Mouse (Mus musculus) midbrain, embryonic 10.5 days (tissue): ENCODE results near the gene Cacnb4. TPM values are rescaled to one million over a fixed set of nuclear protein-coding genes. Genes with fewer than 3 reads are reported as not detected.

ENCODE experiments used
- DNase-seq: peaks from one replicate; pipeline ENCODE4 v3.0.0-alpha.2; 2017; ENCODE audit warnings: low spot score
- H3K27ac ChIP-seq: fragments of 300-500 bp; sonication (generic); replicated peaks from 2 replicates; pipeline ENCODE4 v1.5.1; 2016; ENCODE audit warnings: mild to moderate bottlenecking
- H3K27me3 ChIP-seq: fragments of 300-500 bp; sonication (generic); 2 replicates; pipeline ENCODE4 v1.6.1; 2016; ENCODE audit warnings: low read depth, mild to moderate bottlenecking; ENCODE audit not compliant: poor library complexity, severe bottlenecking
- H3K36me3 ChIP-seq: fragments of 300-500 bp; sonication (generic); 2 replicates; pipeline ENCODE4 v1.6.1; 2016; ENCODE audit warnings: mild to moderate bottlenecking, moderate library complexity
- H3K4me1 ChIP-seq: fragments of 300-500 bp; sonication (generic); 2 replicates; pipeline ENCODE4 v1.6.1; 2016
- H3K4me3 ChIP-seq: fragments of 300-500 bp; sonication (generic); 2 replicates; pipeline ENCODE4 v1.5.1; 2016; ENCODE audit warnings: mild to moderate bottlenecking, moderate library complexity
- H3K9me3 ChIP-seq: fragments of 300-500 bp; sonication (generic); replicated peaks from 2 replicates; pipeline ENCODE4 v1.6.1; 2016; ENCODE audit warnings: mild to moderate bottlenecking
- WGBS: fragments of 180-500 bp; shearing (Covaris S2); methylation state at CpG from one replicate; pipeline ENCODE4 v1.1.7; 2016; 5-methylcytosine and 5-hydroxymethylcytosine counted together
- polyA plus RNA-seq: library from polyadenylated mRNA; unstranded; fragments of >200 nt; fragmentation: Nextera tagmentation; extraction: Ambion mirVana; gene quantifications from 2 replicates; pipeline ENCODE4 v1.2.1, GENCODE M21; 2016

Cacnb4 gene
- polyA plus RNA-seq, 1 experiment from 2014 or later, result 1.0 TPM

DNA sequence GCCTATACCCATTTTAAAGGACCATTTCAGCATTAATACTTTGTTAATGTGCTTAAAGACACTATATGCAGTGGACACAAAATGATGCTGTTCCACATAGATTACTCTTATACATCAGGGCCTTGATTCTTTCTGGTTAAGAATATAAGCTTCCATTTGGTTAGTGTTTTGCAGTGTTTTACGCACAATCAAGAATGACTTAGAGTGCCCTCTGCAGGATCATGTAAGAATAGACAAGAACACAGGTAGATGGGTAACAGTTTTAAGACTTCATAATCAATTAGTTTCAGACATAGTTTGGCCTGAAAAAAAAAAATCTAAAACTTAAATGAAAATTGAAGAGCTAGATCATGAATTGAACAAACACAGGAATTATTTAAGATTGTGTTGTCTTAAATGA is 270.2 kb downstream of the Cacnb4 start:
- no peak overlapping the region for H3K4me3 ChIP-seq
- H3K36me3 ChIP-seq, result peaks cover 96% of the 10 kb centered on the region
- no peak overlapping the region for H3K27ac ChIP-seq
- no peaks in the 10 kb centered on the region for H3K27me3 ChIP-seq
- no peaks in the 10 kb centered on the region for H3K4me1 ChIP-seq
- peaks cover 27% of the 10 kb centered on the region for H3K9me3 ChIP-seq
- 96% methylated on average over 1 of the region's 1 CpGs for WGBS
- no peak for DNase-seq

DNA sequence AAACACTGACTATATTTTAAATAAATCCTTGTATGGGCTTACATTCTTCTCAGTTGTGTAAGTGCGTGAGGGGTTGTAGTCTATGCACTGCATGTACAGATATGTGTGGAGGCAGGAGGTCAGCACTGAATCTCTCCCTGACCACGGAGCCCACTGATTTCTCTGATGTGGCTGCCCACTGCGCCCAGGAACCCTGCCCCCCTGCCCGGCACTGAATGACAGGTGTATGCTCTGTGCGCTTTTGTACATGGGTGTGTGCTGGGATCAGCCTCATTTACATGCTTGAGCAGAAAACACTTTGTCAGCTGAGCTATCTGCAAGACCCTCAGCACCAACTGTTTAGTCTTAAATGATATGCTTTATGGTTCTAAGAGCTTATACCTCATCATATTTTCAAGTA is 271.4 kb downstream of the Cacnb4 start:
- 95% methylated on average over 5 of the region's 5 CpGs for WGBS
- no peak for DNase-seq
- peaks cover 93% of the 10 kb centered on the region for H3K36me3 ChIP-seq

DNA sequence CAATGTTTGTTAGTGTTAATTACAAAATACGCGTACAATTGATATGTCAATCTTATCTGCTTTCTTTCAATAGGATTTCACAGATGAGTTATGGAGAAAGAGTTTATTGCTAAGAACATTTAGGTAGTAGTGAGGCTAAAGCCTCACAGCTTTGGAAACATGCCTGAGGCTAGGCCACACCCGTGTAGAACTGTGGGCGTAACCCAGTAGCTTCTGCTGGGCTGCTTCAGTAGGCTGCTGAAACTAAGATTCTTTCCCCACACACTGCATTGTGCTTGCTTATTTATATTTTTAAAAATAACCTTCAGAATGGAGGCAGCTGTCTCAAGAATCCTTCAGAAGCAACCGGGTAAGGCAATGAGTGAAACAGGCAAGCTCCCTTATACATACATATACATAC is 282.1 kb downstream of the Cacnb4 start:
- Histone ChIP-seq H3K4me3 (no peak overlapping the region), H3K4me1 (no peaks in the 10 kb centered on the region), H3K9me3 (no peaks in the 10 kb centered on the region), H3K27me3 (no peaks in the 10 kb centered on the region), H3K36me3 (peaks cover 6% of the 10 kb centered on the region), H3K27ac (no peak overlapping the region)
- WGBS, result 88% methylated on average over 5 of the region's 5 CpGs
- no peak for DNase-seq

More for the DNA sequence above, 271.4 kb downstream of the Cacnb4 start:
- Histone ChIP-seq H3K4me3 (no peak overlapping the region), H3K27me3 (no peaks in the 10 kb centered on the region), H3K27ac (no peak overlapping the region), H3K4me1 (no peaks in the 10 kb centered on the region), H3K9me3 (peaks cover 15% of the 10 kb centered on the region)

DNA sequence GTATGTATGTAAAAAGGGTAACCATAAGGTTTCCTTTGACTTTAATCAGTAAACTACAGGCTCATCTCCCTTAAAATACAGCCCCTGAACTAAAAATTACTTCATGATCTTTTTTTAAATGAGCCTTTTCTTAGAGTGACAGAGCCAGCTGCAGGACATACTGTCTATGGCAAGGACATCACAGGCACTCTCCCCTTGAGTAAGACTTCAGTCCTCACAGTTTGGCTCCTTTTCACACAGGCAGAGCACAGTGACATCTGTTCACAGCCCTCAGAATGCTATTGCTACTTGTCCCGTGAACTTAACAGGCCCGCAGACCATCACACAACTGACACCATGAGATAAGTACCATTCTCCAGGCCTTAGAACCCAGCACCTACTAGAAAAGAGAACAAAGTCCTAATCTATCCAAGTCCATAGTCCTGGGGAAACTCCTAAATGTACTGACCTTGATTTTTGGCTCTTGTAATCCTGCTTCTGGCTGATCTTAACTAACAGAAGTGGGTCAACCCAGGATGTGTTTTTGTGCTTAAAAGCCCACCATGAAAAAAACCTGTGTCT is 286.1 kb downstream of the Cacnb4 start:
- Histone ChIP-seq H3K4me3 (no peak overlapping the region), H3K4me1 (no peaks in the 10 kb centered on the region), H3K36me3 (no peaks in the 10 kb centered on the region), H3K9me3 (no peaks in the 10 kb centered on the region), H3K27me3 (no peaks in the 10 kb centered on the region), H3K27ac (no peak overlapping the region)
- 86% methylated on average over 2 of the region's 2 CpGs for WGBS
- no peak for DNase-seq

DNA sequence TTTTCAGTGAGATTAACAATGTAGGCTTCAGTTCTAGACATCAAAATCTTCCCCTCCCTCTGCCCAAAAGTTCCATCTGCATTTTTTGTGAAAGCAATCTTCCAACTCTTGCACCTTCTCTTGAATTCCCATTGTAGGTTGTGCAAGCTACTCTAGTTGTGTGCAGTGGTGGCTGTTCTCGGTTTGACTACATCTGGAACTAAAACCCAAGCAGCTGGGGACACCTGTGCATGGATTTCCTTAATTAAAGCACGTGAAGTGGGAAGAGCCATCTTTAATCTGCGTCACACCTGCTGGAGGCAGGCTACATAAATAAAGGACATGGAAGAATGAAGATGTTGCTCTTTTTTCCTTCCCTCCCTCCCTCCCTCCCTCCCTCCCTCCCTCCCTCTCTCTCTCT is 286.7 kb downstream of the Cacnb4 start:
- no peaks in the 10 kb centered on the region for H3K36me3 ChIP-seq
- H3K4me3 ChIP-seq, result no peak overlapping the region
- no peaks in the 10 kb centered on the region for H3K27me3 ChIP-seq
- H3K4me1 ChIP-seq, result no peaks in the 10 kb centered on the region
- H3K27ac ChIP-seq, result no peak overlapping the region
- 80% methylated on average over 3 of the region's 3 CpGs for WGBS
- no peaks in the 10 kb centered on the region for H3K9me3 ChIP-seq
- DNase-seq, result no peak

DNA sequence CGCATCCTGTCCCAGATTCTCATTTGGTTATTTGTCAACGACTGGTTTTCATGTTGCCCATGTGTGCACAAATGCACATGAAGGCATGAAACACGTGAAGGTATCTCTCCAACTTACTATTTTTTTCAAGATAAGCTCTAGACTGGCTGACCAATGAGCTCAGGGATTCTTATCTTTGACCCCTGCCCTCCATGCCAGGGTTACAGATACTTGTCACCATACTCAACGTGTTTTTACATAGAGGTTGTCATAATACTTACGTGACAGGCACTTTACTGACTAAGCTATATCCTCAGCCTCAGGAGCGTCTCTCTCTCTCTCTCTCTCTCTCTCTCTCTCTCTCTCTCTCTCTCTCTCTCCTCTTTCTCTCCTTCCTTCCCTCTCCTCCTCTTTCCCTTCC is 290.2 kb downstream of the Cacnb4 start:
- no peaks in the 10 kb centered on the region for H3K9me3 ChIP-seq
- WGBS, result 92% methylated on average over 6 of the region's 6 CpGs
- no peak overlapping the region for H3K27ac ChIP-seq
- DNase-seq, result no peak
- H3K27me3 ChIP-seq, result no peaks in the 10 kb centered on the region
- no peaks in the 10 kb centered on the region for H3K4me1 ChIP-seq
- no peak overlapping the region for H3K4me3 ChIP-seq
- H3K36me3 ChIP-seq, result no peaks in the 10 kb centered on the region

DNA sequence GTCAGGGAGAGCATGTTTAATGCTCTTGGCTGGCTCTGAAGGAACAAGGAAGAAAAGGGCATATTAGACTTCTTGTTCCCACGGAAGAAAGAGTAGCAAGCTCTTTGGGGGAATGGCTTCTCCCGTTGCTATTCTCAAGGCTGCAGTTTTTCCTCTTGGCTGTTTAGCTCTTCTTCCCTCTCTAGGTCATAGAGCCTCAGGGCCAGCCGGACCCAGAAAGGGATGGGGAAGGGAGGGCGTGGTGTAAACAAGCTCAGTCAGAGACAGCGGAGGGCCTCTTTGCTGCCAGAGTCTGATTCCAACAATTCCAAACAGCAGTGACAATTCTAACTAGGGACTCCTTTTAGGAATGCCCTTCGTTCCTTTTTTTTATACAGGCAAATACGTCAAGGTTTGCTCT is 290.6 kb downstream of the Cacnb4 start:
- Histone ChIP-seq H3K27ac (no peak overlapping the region), H3K4me1 (no peaks in the 10 kb centered on the region), H3K9me3 (no peaks in the 10 kb centered on the region), H3K27me3 (no peaks in the 10 kb centered on the region), H3K4me3 (no peak overlapping the region), H3K36me3 (no peaks in the 10 kb centered on the region)
- 80% methylated on average over 7 of the region's 7 CpGs for WGBS
- DNase-seq, result no peak

DNA sequence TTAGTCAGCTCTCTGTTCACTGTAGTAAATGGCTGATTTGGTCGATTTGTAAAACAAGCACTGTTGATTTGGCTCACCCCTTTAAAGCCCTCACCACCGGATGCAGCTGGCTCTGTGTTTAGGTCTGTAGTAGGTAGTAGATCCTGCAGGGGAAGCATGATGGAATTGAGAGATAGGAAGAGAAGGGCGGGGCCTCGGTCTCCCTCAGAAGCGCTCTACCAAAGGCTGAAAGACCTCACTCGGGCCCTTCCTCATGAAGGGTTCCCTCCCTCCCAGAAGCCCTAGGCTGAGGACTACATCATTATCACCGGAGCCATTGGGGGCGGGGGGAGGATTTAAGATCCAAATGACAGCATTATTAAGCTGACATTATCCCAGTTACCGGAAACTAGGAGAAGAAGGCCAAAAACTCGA is 297.8 kb downstream of the Cacnb4 start:
- Histone ChIP-seq H3K9me3 (no peaks in the 10 kb centered on the region), H3K4me1 (no peaks in the 10 kb centered on the region), H3K27ac (no peak overlapping the region), H3K36me3 (no peaks in the 10 kb centered on the region), H3K4me3 (no peak overlapping the region), H3K27me3 (no peaks in the 10 kb centered on the region)
- 82% methylated on average over 10 of the region's 10 CpGs for WGBS
- DNase-seq, result no peak

DNA sequence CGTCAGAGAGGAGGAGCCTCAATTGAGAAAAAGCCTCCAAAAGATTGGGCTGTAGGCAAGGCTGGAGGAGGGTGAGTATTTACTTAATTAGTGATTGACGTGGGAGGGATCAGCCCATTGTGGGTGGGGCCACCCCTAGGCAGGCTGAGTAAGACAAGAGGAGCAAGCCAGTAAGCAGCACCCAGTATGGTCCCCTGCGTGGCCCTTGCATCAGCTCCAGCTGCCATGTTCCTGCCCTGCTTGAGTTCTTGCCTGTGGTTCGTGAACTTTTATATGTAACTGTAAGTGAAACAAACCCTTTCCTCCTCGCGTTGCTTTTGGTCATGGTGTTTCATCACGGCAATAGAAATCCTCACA is 298.2 kb downstream of the Cacnb4 start, which contains the start of gene Neb:
Gene Neb (minus strand): TSS at position 27 of the 357 bp plus-strand sequence.
- no peak within 1 kb of the TSS for H3K27ac ChIP-seq
- whole genome bisulfite sequencing, result 56% methylated on average over 7 of the region's 7 CpGs
- no peak for DNase-seq
- H3K9me3 ChIP-seq, result no peaks in the 10 kb centered on the region
- no peaks in the 10 kb centered on the region for H3K36me3 ChIP-seq
- H3K4me1 ChIP-seq, result no peaks in the 10 kb centered on the region
- no peaks in the 10 kb centered on the region for H3K27me3 ChIP-seq
- H3K4me3 ChIP-seq, result no peak within 1 kb of the TSS

Other genes starting within 250 kb of the Cacnb4 start
- 37.7 and 39.2 TPM in 2 replicates for gene Stam2, start 65.5 kb upstream of the Cacnb4 start, polyA plus RNA-seq
- gene Fmnl2, start 181.0 kb upstream of the Cacnb4 start, polyA plus RNA-seq, result 6.6 and 6.7 TPM in 2 replicates